Mouse (Mus musculus): ENCODE data around the gene Ahdc1.

GRCm38 (mm10) chr4:132972101-132972500 is 39.0 kb upstream of the Ahdc1 start:
- TF ChIP-seq CTCF (IDR thresholded peaks at IDR 0.05; ENCODE audit: low read depth) = no peak
- no peak for TF ChIP-seq EP300 (optimal IDR thresholded peaks at IDR 0.05)

All from stomach, postnatal 0 days (tissue).